26 mouse cellular contexts compared by ENCODE assay signal in genomic region chr19:11466471-11466870, GRCm38 (mm10). TPM values are rescaled to one million over a fixed set of nuclear protein-coding genes. Genes with fewer than 3 reads are reported as not detected.
DNase-seq lines count a peak whose midpoint lies in the region; ATAC-seq lines count a peak whose summit lies in the region.
"Had no signal": no experiment of that assay in that cellular context is flagged by ENCODE, and none has a peak within 500 bp of the region (broad histone marks: within the 10 kb centered on the region; RNA-seq: fewer than 3 reads in every experiment).

No protein-coding gene starts in this region.

- H3K4me2 ChIP-seq in liver, embryonic 16.5 days (ENCODE audit: low read depth, low read length) = no peak overlapping the region
- H3K4me2 ChIP-seq in liver, embryonic 12.5 days = no peak overlapping the region
- H3K4me2 ChIP-seq: forebrain, embryonic 13.5 days; heart, embryonic 11.5 days; hindbrain, embryonic 12.5 days; hindbrain, embryonic 15.5 days had no signal

- WGBS in liver, embryonic 16.5 days (ENCODE audit: insufficient replicate concordance) = 48% methylated on average over 5 of the region's 5 CpGs
- WGBS in liver, embryonic 12.5 days (ENCODE audit: insufficient replicate concordance) = 54% methylated on average over 5 of the region's 5 CpGs

- DNase-seq in frontal cortex, postnatal 25 days (ENCODE audit: low spot score in 2 of 2) = no peak
- DNase-seq in brain, adult 2 months (ENCODE audit: low read depth, low spot score) = peak; percentile 31
- no peak for DNase-seq in gastrocnemius, postnatal 25 days
- no peak for DNase-seq in thymus, postnatal 14 days
- DNase-seq: adrenal gland, adult 2 months; adrenal gland, postnatal 25 days; cerebellum, adult 18-20 months; cerebellum, adult 9-10 months; cerebellum, postnatal 14 days; gastrocnemius, postnatal 10 days; heart, adult 11 months had no signal

- H3K9me3 ChIP-seq in liver, embryonic 16.5 days (replicated peaks; ENCODE audit: control insufficient read depth, low read length) = no peaks in the 10 kb centered on the region
- H3K9me3 ChIP-seq in liver, embryonic 12.5 days (replicated peaks) = no peaks in the 10 kb centered on the region
- H3K9me3 ChIP-seq: forebrain, embryonic 10.5 days; forebrain, embryonic 13.5 days; G1E; hindbrain, embryonic 12.5 days; hindbrain, embryonic 15.5 days had no signal

- H3K27me3 ChIP-seq in liver, embryonic 16.5 days (ENCODE audit: control insufficient read depth, insufficient read depth, low read depth, low read length) = no peaks in the 10 kb centered on the region
- H3K27me3 ChIP-seq in liver, embryonic 12.5 days (replicated peaks) = no peaks in the 10 kb centered on the region
- H3K27me3 ChIP-seq: forebrain, embryonic 13.5 days; hindbrain, embryonic 12.5 days; hindbrain, embryonic 15.5 days had no signal

- H3K27ac ChIP-seq in liver, embryonic 16.5 days (ENCODE audit: low read length) = no peak overlapping the region
- H3K27ac ChIP-seq in liver, embryonic 12.5 days = no peak overlapping the region
- H3K27ac ChIP-seq: forebrain, embryonic 10.5 days; forebrain, embryonic 13.5 days; hindbrain, embryonic 12.5 days; hindbrain, embryonic 15.5 days had no signal

- no peaks in the 10 kb centered on the region for H3K36me3 ChIP-seq in liver, embryonic 16.5 days (ENCODE audit: control insufficient read depth, insufficient read depth)
- no peaks in the 10 kb centered on the region for H3K36me3 ChIP-seq in liver, embryonic 12.5 days
- H3K36me3 ChIP-seq: forebrain, embryonic 10.5 days; G1E; hindbrain, embryonic 12.5 days; hindbrain, embryonic 15.5 days had no signal

- no peak overlapping the region for H3K4me3 ChIP-seq in liver, embryonic 16.5 days (ENCODE audit: low read depth, low read length)
- H3K4me3 ChIP-seq in liver, embryonic 12.5 days = no peak overlapping the region
- H3K4me3 ChIP-seq: forebrain, embryonic 10.5 days; forebrain, embryonic 13.5 days; hindbrain, embryonic 12.5 days; hindbrain, embryonic 15.5 days had no signal

- no peak overlapping the region for H3K9ac ChIP-seq in liver, embryonic 16.5 days (ENCODE audit: low read depth, low read length)
- no peak overlapping the region for H3K9ac ChIP-seq in liver, embryonic 12.5 days
- H3K9ac ChIP-seq: forebrain, embryonic 13.5 days; hindbrain, embryonic 12.5 days; hindbrain, embryonic 15.5 days had no signal

- H3K4me1 ChIP-seq in liver, embryonic 16.5 days (ENCODE audit: control insufficient read depth, low read depth, low read length) = no peaks in the 10 kb centered on the region
- H3K4me1 ChIP-seq in liver, embryonic 12.5 days = no peaks in the 10 kb centered on the region
- H3K4me1 ChIP-seq: forebrain, embryonic 10.5 days; forebrain, embryonic 13.5 days; hindbrain, embryonic 12.5 days; hindbrain, embryonic 15.5 days had no signal

- ATAC-seq in frontal cortex, adult (ENCODE audit: low TSS enrichment) = peak; percentile 79
- peak; percentile 11; the same call in 1 of the 2 replicates for ATAC-seq in liver, embryonic 16.5 days (ENCODE audit: low read depth)
- ATAC-seq in liver, embryonic 12.5 days = no peak
- ATAC-seq: forebrain, embryonic 13.5 days; forebrain, embryonic 16.5 days had no signal

RNA-seq across cellular contexts. Expression of gene Ms4a6c, which starts 2.7 kb away (rescaled TPM):
- polyA plus RNA-seq in liver, embryonic 16.5 days (2015; fragmentation: Nextera tagmentation; extraction: Ambion mirVana) = 8.0 and 8.8 TPM in 2 replicates
- 3.2 and 3.4 TPM in 2 replicates for polyA plus RNA-seq in liver, embryonic 12.5 days (2016; fragmentation: Nextera tagmentation; extraction: Ambion mirVana)
- total RNA-seq in gastrocnemius, postnatal 25 days (2021) = 1 to 10 TPM; 1.9 to 2.8 TPM

RNA-seq across cellular contexts. Expression of gene Gm8369, which starts 19.3 kb away (rescaled TPM):
- 0.40 and 0.47 TPM in 2 replicates for polyA plus RNA-seq in liver, embryonic 16.5 days (2015; fragmentation: Nextera tagmentation; extraction: Ambion mirVana)
- polyA plus RNA-seq in liver, embryonic 12.5 days (2016; fragmentation: Nextera tagmentation; extraction: Ambion mirVana) = not detected in 2 replicates
- not detected for total RNA-seq in gastrocnemius, postnatal 25 days (2021)
- total RNA-seq: adrenal gland, adult 2 months; heart, postnatal 25 days had no signal
- polyA plus RNA-seq: adrenal gland, adult 2 months; embryonic facial prominence, embryonic 11.5 days; embryonic facial prominence, embryonic 14.5 days; forebrain, embryonic 10.5 days; forebrain, embryonic 13.5 days; forebrain, embryonic 16.5 days; G1E; heart, embryonic 11.5 days; heart, embryonic 14.5 days; heart, postnatal 0 days; hindbrain, embryonic 12.5 days; hindbrain, embryonic 15.5 days had no signal

RNA-seq across cellular contexts. Expression of gene Ms4a4b, which starts 23.1 kb away (rescaled TPM):
- polyA plus RNA-seq in liver, embryonic 16.5 days (2015; fragmentation: Nextera tagmentation; extraction: Ambion mirVana) = 0.53 and 0.80 TPM in 2 replicates
- not detected in 2 replicates for polyA plus RNA-seq in liver, embryonic 12.5 days (2016; fragmentation: Nextera tagmentation; extraction: Ambion mirVana)
- total RNA-seq in gastrocnemius, postnatal 25 days (2021) = under 1 TPM in 1 of 2 experiments, not detected in 1; 0.24 TPM
- total RNA-seq: gastrocnemius, postnatal 10 days had no signal
- polyA plus RNA-seq: embryonic facial prominence, embryonic 11.5 days; forebrain, embryonic 10.5 days; forebrain, embryonic 13.5 days; forebrain, embryonic 16.5 days; G1E; heart, embryonic 11.5 days; heart, embryonic 14.5 days; hindbrain, embryonic 12.5 days; hindbrain, embryonic 15.5 days had no signal

RNA-seq across cellular contexts. Expression of gene Ms4a6b, which starts 49.8 kb away (rescaled TPM):
- polyA plus RNA-seq in liver, embryonic 16.5 days (2015; fragmentation: Nextera tagmentation; extraction: Ambion mirVana) = 2.5 and 3.4 TPM in 2 replicates
- 1.3 and 2.1 TPM in 2 replicates for polyA plus RNA-seq in liver, embryonic 12.5 days (2016; fragmentation: Nextera tagmentation; extraction: Ambion mirVana)
- total RNA-seq in gastrocnemius, postnatal 25 days (2021) = 1 to 10 TPM; 1.9 to 4.3 TPM
